Mouse (Mus musculus) spleen, adult 2 months (tissue): Measurements from ENCODE around the gene Cgn.
"Not testable (repeated sequence)": the region's sequence is repeated elsewhere in the genome, so short reads cannot be mapped to it uniquely, and the experiment has no call there.

Experiments used
- CTCF ChIP-seq: fragments of 200-500 bp; IDR thresholded peaks from 2 replicates; pipeline ENCODE4 v1.5.1; 2011; ENCODE audit warnings: mild to moderate bottlenecking, inconsistent platforms; ENCODE audit not compliant: insufficient read depth, insufficient read length, insufficient replicate concordance; ENCODE audit errors: extremely low read depth
- POLR2A ChIP-seq: fragments of 200-500 bp; IDR thresholded peaks from 2 replicates; pipeline ENCODE4 v1.6.1; 2011; ENCODE audit warnings: low read depth, low read length, inconsistent platforms

GRCm38 (mm10) chr3:94713424-94713823 is 72.9 kb downstream of the Cgn start:
- not testable (repeated sequence) for TF ChIP-seq POLR2A, CTCF
